Comparison of ENCODE assay signal across 8 mouse cellular contexts in the genomic region with DNA sequence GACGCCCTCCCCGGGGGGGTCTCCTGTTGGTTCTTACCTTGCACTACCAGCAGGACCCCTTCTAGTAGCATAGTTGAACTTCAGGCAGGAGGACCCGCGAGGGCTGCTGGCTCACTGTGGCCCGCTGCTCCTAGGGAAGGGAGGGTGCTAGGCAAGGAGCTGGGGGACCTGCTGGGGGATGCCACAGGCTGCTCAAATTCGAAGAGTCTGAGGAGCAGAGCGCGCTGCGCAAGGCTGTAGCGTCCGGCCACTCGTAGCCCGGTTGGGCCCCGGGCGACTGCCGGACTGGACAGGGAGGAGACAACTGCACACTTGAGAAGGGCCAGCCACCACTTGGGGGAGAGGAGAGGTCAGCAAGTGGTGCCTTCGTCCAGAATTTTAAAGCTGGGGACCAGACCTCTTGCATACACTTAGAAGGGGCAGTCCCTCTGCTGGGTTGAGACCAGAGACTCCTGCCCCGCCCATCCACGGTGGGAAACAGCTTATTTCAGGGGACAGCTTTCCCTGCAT. TPM values are rescaled to one million over a fixed set of nuclear protein-coding genes. Genes with fewer than 3 reads are reported as not detected.
DNase-seq lines count a peak whose midpoint lies in the region; ATAC-seq and TF ChIP-seq lines count a peak whose summit lies in the region.

A gene (minus strand): TSS at position 455 of the 510 bp plus-strand sequence.

- 1% methylated on average over 19 of the region's 19 CpGs for WGBS in heart, embryonic 11.5 days (ENCODE audit: insufficient replicate concordance)
- WGBS in macrophage (ENCODE audit: missing documents) = 8% methylated on average over 19 of the region's 19 CpGs

- H3K4me3 ChIP-seq in CH12.LX (replicated peaks in 1 of 3; ENCODE audit: low read depth in 2 of 3, low read length in 2 of 3, poor library complexity in 1 of 3) = peak within 1 kb of the TSS; percentile 16 to 46 (median 28)
- H3K4me3 ChIP-seq in heart, embryonic 11.5 days (ENCODE audit: low read depth, low read length) = peak within 1 kb of the TSS; percentile 56
- H3K4me3 ChIP-seq in macrophage (ENCODE audit: inconsistent target) = peak within 1 kb of the TSS; percentile 41

- H3K79me2 ChIP-seq in CH12.LX (replicated peaks; ENCODE audit: control insufficient read depth, extremely low read depth, insufficient read depth, poor library complexity, severe bottlenecking) = no peaks in the 10 kb centered on the region
- no peaks in the 10 kb centered on the region for H3K79me2 ChIP-seq in macrophage (ENCODE audit: inconsistent target)

- no peak for TF ChIP-seq RAD21 in CH12.LX (IDR thresholded peaks at IDR 0.05; ENCODE audit: low read depth, low read length)

- H3K4me2 ChIP-seq in CH12.LX (ENCODE audit: insufficient read depth, low read depth, poor library complexity, severe bottlenecking) = peak within 1 kb of the TSS; percentile 97
- peak within 1 kb of the TSS; percentile 98 for H3K4me2 ChIP-seq in heart, embryonic 11.5 days

- H3K36me3 ChIP-seq in CH12.LX (replicated peaks in 1 of 2; ENCODE audit: control insufficient read depth in 1 of 2, insufficient read depth in 1 of 2, low read length in 1 of 2) = no peaks in the 10 kb centered on the region
- no peaks in the 10 kb centered on the region for H3K36me3 ChIP-seq in heart, embryonic 11.5 days (ENCODE audit: control insufficient read depth, insufficient read depth, low read length)
- H3K36me3 ChIP-seq in macrophage (ENCODE audit: inconsistent target) = no peaks in the 10 kb centered on the region

- peaks cover 0 to 17% of the 10 kb centered on the region in 2 experiments; a peak in 2 of 4 replicates for H3K4me1 ChIP-seq in CH12.LX (ENCODE audit: control insufficient read depth in 1 of 2, insufficient read depth in 2 of 2)
- H3K4me1 ChIP-seq in heart, embryonic 11.5 days (ENCODE audit: control insufficient read depth, insufficient read depth, low read length) = peaks cover 4% of the 10 kb centered on the region; the same call in 1 of the 2 replicates

- in situ Hi-C loops in CH12.LX (cut with MboI; ENCODE audit: low pct_ligation_motif_present, low pct_unique_long_range_greater_than_20kb, low sequenced_read_pairs) = no loop called here

- DNase-seq in 3T3-L1 (ENCODE audit: low read depth, low spot score) = peak; percentile 64
- DNase-seq in CH12.LX (ENCODE audit: extremely low read depth) = peak; percentile 36
- peak; percentile 35 to 54 for DNase-seq in cerebellum, postnatal 25 days
- DNase-seq in kidney, postnatal 4 days = peak; percentile 48 to 58
- peak; percentile 21 for DNase-seq in right cerebral cortex, postnatal 14 days

- TF ChIP-seq CTCF in CH12.LX (conservative IDR thresholded peaks at IDR 0.05 in 1 of 2, IDR thresholded peaks at IDR 0.05 in 1 of 2; ENCODE audit: low read depth in 2 of 2, low read length in 2 of 2) = no peak

- peak; percentile 35; the same call in 1 of the 2 replicates for ATAC-seq in heart, embryonic 11.5 days (replicated peaks; ENCODE audit: insufficient number of reproducible peaks, low FRiP score, low TSS enrichment)
- ATAC-seq in monocyte, adult 5-6 weeks (replicated peaks; ENCODE audit: insufficient number of reproducible peaks, low FRiP score, low TSS enrichment, poor library complexity, severe bottlenecking) = no peak

- H3K27me3 ChIP-seq in CH12.LX (replicated peaks) = no peaks in the 10 kb centered on the region
- no peaks in the 10 kb centered on the region for H3K27me3 ChIP-seq in heart, embryonic 11.5 days (ENCODE audit: control insufficient read depth, insufficient read depth, low read length)

- TF ChIP-seq POLR2A in CH12.LX (IDR thresholded peaks at IDR 0.05; ENCODE audit: low read depth, low read length) = no peak

- no peak for TF ChIP-seq EP300 in CH12.LX (IDR thresholded peaks at IDR 0.05; ENCODE audit: low read length)

- H3K27ac ChIP-seq in CH12.LX (ENCODE audit: insufficient read depth, low read depth) = no peak within 1 kb of the TSS
- no peak within 1 kb of the TSS for H3K27ac ChIP-seq in heart, embryonic 11.5 days (ENCODE audit: low read depth, low read length)
- no peak within 1 kb of the TSS for H3K27ac ChIP-seq in macrophage

- peaks cover 5% of the 10 kb centered on the region for H3K9me3 ChIP-seq in CH12.LX (replicated peaks; ENCODE audit: low read length)
- H3K9me3 ChIP-seq in heart, embryonic 11.5 days (replicated peaks; ENCODE audit: control insufficient read depth, low read length) = 0 out of 2 replicates have a peak, but pooled peaks cover 3% of the 10 kb centered on the region

- H3K9ac ChIP-seq in CH12.LX (ENCODE audit: insufficient read depth, low read depth) = no peak within 1 kb of the TSS
- H3K9ac ChIP-seq in heart, embryonic 11.5 days (ENCODE audit: low read depth, low read length) = peak within 1 kb of the TSS; percentile 67

- dilution Hi-C loops in CH12.LX (cut with MboI; ENCODE audit: extremely low pct_ligation_motif_present, extremely low pct_unique_long_range_greater_than_20kb, low sequenced_read_pairs) = no loop called here

TF ChIP-seq in CH12.LX, 34 proteins besides CTCF, POLR2A, EP300 and RAD21:
- no peak for TF ChIP-seq JUND (conservative IDR thresholded peaks at IDR 0.05; ENCODE audit: low read depth, low read length)
- TF ChIP-seq IRF4 (IDR thresholded peaks at IDR 0.05; ENCODE audit: low read depth, low read length) = no peak
- TF ChIP-seq BHLHE40 (IDR thresholded peaks at IDR 0.05; ENCODE audit: low read depth, low read length) = no peak
- no peak for TF ChIP-seq ZNF384 (IDR thresholded peaks at IDR 0.05; ENCODE audit: low read depth, low read length)
- no peak for TF ChIP-seq ZMIZ1 (IDR thresholded peaks at IDR 0.05; ENCODE audit: low read depth, low read length)
- no peak for TF ChIP-seq ZC3H11A (IDR thresholded peaks at IDR 0.05; ENCODE audit: low read depth, low read length)
- TF ChIP-seq RCOR1 (conservative IDR thresholded peaks at IDR 0.05; ENCODE audit: low read depth, low read length) = no peak
- TF ChIP-seq MYC (IDR thresholded peaks at IDR 0.05; ENCODE audit: low read depth, low read length) = no peak
- TF ChIP-seq TCF12 (IDR thresholded peaks at IDR 0.05; ENCODE audit: low read depth, low read length) = no peak
- TF ChIP-seq UBTF (IDR thresholded peaks at IDR 0.05; ENCODE audit: low read depth, low read length) = no peak; the same call in 1 of the 2 replicates
- TF ChIP-seq KAT2A (IDR thresholded peaks at IDR 0.05; ENCODE audit: insufficient replicate concordance, low read length) = no peak
- no peak for TF ChIP-seq SMC3 (IDR thresholded peaks at IDR 0.05; ENCODE audit: low read depth, low read length)
- no peak for TF ChIP-seq GABPA (IDR thresholded peaks at IDR 0.05; ENCODE audit: insufficient replicate concordance, low read depth, low read length)
- no peak for TF ChIP-seq ZKSCAN1 (IDR thresholded peaks at IDR 0.05; ENCODE audit: borderline replicate concordance, low read depth, low read length)
- TF ChIP-seq TBP (conservative IDR thresholded peaks at IDR 0.05; ENCODE audit: low read depth, low read length) = no peak
- TF ChIP-seq ELF1 (IDR thresholded peaks at IDR 0.05; ENCODE audit: low read depth, low read length) = no peak
- TF ChIP-seq MAFK (IDR thresholded peaks at IDR 0.05; ENCODE audit: insufficient replicate concordance, low read length) = no peak
- TF ChIP-seq CHD1 (IDR thresholded peaks at IDR 0.05; ENCODE audit: low read depth, low read length) = no peak
- no peak for TF ChIP-seq MEF2A (IDR thresholded peaks at IDR 0.05; ENCODE audit: borderline replicate concordance, low read depth, low read length)

RNA-seq across cellular contexts. Expression of the gene that starts here (rescaled TPM):
- 0.04 and 0.08 TPM in 2 replicates for total RNA-seq in CH12.LX (2012; rRNA removed)
- total RNA-seq in CH12.LX (2014; rRNA removed) = 0.35 and 0.67 TPM in 2 replicates
- 0.17 and 0.20 TPM in 2 replicates for polyA plus RNA-seq in CH12.LX (2012; ENCODE audit: insufficient read length, low read depth)
- 1.5 and 1.8 TPM in 2 replicates for polyA plus RNA-seq in heart, embryonic 11.5 days (2014; fragmentation: Nextera tagmentation; extraction: Ambion mirVana)
- total RNA-seq in macrophage (2018; cell fraction: chromatin; rRNA removed) = 1 to 10 TPM in 7 of 26 experiments, under 1 TPM in 6, not detected in 13; 0.12 to 4.0 (median 1.1) TPM
- 1 to 10 TPM in 13 of 26 experiments, under 1 TPM in 7, not detected in 6; 0.03 to 2.4 (median 1.5) TPM for total RNA-seq in macrophage (2018; cell fraction: cytosol; rRNA removed)
- 1 to 10 TPM in 12 of 26 experiments, under 1 TPM in 3, not detected in 11; 0.12 to 5.0 (median 1.9) TPM for total RNA-seq in macrophage (2018; cell fraction: nucleus; rRNA removed)
- polyA plus RNA-seq in macrophage (2018) = 0.58 to 1.6 TPM (median 0.90 TPM) in 3 replicates
- total RNA-seq in monocyte, adult 5-6 weeks (2017) = 0.75 to 2.2 TPM in 2 of 3 replicates, not detected in the other

Comparison
In these comparisons a context has a peak if more than half of its experiments do, and no peak if none do; other contexts are left out.
1. Peak in DNase-seq, H3K4me3 ChIP-seq and H3K4me2 ChIP-seq in CH12.LX; RNA of the gene not detected or under 1 TPM.